Mouse (Mus musculus): ENCODE measurements at regions not wholly inside any gene's neighbourhood (a gene's known extent, or its start where the extent isn't known, plus 50 kb on each side); places are given as distances from the start of the nearest gene placed in this dataset.

- Histone ChIP-seq H3K79me2 (ENCODE audit: control insufficient read depth, insufficient read depth) (no peaks in the 10 kb centered on the region), H3K27me3 (ENCODE audit: control insufficient read depth, insufficient read depth, insufficient read length) (no peaks in the 10 kb centered on the region), H3K4me2 (ENCODE audit: low read depth) (no peak overlapping the region), H3K36me3 (ENCODE audit: control insufficient read depth, insufficient read depth) (no peaks in the 10 kb centered on the region), H3K4me3 (no peak overlapping the region), H3ac (ENCODE audit: control insufficient read depth, insufficient read length) (no peak overlapping the region)
- no peak for TF ChIP-seq MYOG (IDR thresholded peaks at IDR 0.05; ENCODE audit: control insufficient read depth in 1 of 3, insufficient read depth in 1 of 3, insufficient read length in 2 of 3, low read depth in 2 of 3)
- no peak for TF ChIP-seq SRF (IDR thresholded peaks at IDR 0.05; ENCODE audit: control insufficient read depth, insufficient read length, low read depth)
- no peak for TF ChIP-seq POLR2A (IDR thresholded peaks at IDR 0.05; ENCODE audit: insufficient read length, low read depth)
- no peak for TF ChIP-seq MAX (IDR thresholded peaks at IDR 0.05; ENCODE audit: low read depth)
- TF ChIP-seq E2F4 (IDR thresholded peaks at IDR 0.05; ENCODE audit: insufficient read depth), result no peak
Measured at GRCm38 (mm10) chr10:24357636-24358035, 134.3 kb downstream of the Moxd1 start.

GRCm38 (mm10) chr10:24361424-24361823 lies 138.1 kb downstream of the Moxd1 start:
- H3K4me2 ChIP-seq (ENCODE audit: low read depth), result no peak overlapping the region
- H3K27me3 ChIP-seq (ENCODE audit: control insufficient read depth, insufficient read depth, insufficient read length), result no peaks in the 10 kb centered on the region
- H3K79me2 ChIP-seq (ENCODE audit: control insufficient read depth, insufficient read depth), result no peaks in the 10 kb centered on the region
- TF ChIP-seq USF1 (IDR thresholded peaks at IDR 0.05; ENCODE audit: low read depth) (no peak), POLR2AphosphoS2 (IDR thresholded peaks at IDR 0.05; ENCODE audit: insufficient read length, low read depth) (no peak), MAX (IDR thresholded peaks at IDR 0.05; ENCODE audit: low read depth) (no peak), CEBPB (IDR thresholded peaks at IDR 0.05; ENCODE audit: insufficient read depth, poor library complexity, severe bottlenecking) (no peak), POLR2A (IDR thresholded peaks at IDR 0.05; ENCODE audit: insufficient read length, low read depth) (no peak)
- H3K36me3 ChIP-seq (ENCODE audit: control insufficient read depth, insufficient read depth), result no peaks in the 10 kb centered on the region
- no peak overlapping the region for H3ac ChIP-seq (ENCODE audit: control insufficient read depth, insufficient read length)
- H3K4me3 ChIP-seq, result no peak overlapping the region

- H3K79me2 ChIP-seq (ENCODE audit: control insufficient read depth, insufficient read depth), result no peaks in the 10 kb centered on the region
- H3K4me3 ChIP-seq, result no peak overlapping the region
- no peaks in the 10 kb centered on the region for H3K36me3 ChIP-seq (ENCODE audit: control insufficient read depth, insufficient read depth)
- TF ChIP-seq TCF3 (IDR thresholded peaks at IDR 0.05; ENCODE audit: insufficient read length, low read depth) (no peak), REST (IDR thresholded peaks at IDR 0.05; ENCODE audit: insufficient read depth, insufficient read length) (no peak), SRF (IDR thresholded peaks at IDR 0.05; ENCODE audit: control insufficient read depth, insufficient read length, low read depth) (no peak), MAX (IDR thresholded peaks at IDR 0.05; ENCODE audit: low read depth) (no peak)
- H3K27me3 ChIP-seq (ENCODE audit: control insufficient read depth, insufficient read depth, insufficient read length), result no peaks in the 10 kb centered on the region
- no peak overlapping the region for H3K4me2 ChIP-seq (ENCODE audit: low read depth)
- H3ac ChIP-seq (ENCODE audit: control insufficient read depth, insufficient read length), result no peak overlapping the region
Measured at GRCm38 (mm10) chr10:24365369-24365768, 142.1 kb downstream of the Moxd1 start.

- Histone ChIP-seq H3K27me3 (ENCODE audit: control insufficient read depth, insufficient read depth, insufficient read length) (no peaks in the 10 kb centered on the region), H3K4me3 (no peak overlapping the region), H3ac (ENCODE audit: control insufficient read depth, insufficient read length) (no peak overlapping the region), H3K36me3 (ENCODE audit: control insufficient read depth, insufficient read depth) (no peaks in the 10 kb centered on the region), H3K4me2 (ENCODE audit: low read depth) (peak overlapping the region; percentile 30), H3K79me2 (ENCODE audit: control insufficient read depth, insufficient read depth) (no peaks in the 10 kb centered on the region)
- TF ChIP-seq REST (IDR thresholded peaks at IDR 0.05; ENCODE audit: insufficient read depth, insufficient read length) (no peak), MYOD1 (IDR thresholded peaks at IDR 0.05; ENCODE audit: control insufficient read depth in 1 of 3, insufficient read length in 2 of 3, low read depth in 2 of 3) (no peak), POLR2AphosphoS2 (IDR thresholded peaks at IDR 0.05; ENCODE audit: insufficient read length, low read depth) (no peak), SRF (IDR thresholded peaks at IDR 0.05; ENCODE audit: control insufficient read depth, insufficient read length, low read depth) (no peak), TCF12 (IDR thresholded peaks at IDR 0.05; ENCODE audit: insufficient read depth, poor library complexity, severe bottlenecking) (no peak), POLR2A (IDR thresholded peaks at IDR 0.05; ENCODE audit: insufficient read length, low read depth) (no peak), E2F4 (IDR thresholded peaks at IDR 0.05; ENCODE audit: insufficient read depth) (no peak), USF1 (IDR thresholded peaks at IDR 0.05; ENCODE audit: low read depth) (no peak), TCF3 (IDR thresholded peaks at IDR 0.05; ENCODE audit: insufficient read length, low read depth) (no peak), CEBPB (IDR thresholded peaks at IDR 0.05; ENCODE audit: insufficient read depth, poor library complexity, severe bottlenecking) (no peak), MAX (IDR thresholded peaks at IDR 0.05; ENCODE audit: low read depth) (no peak), MYOG (IDR thresholded peaks at IDR 0.05; ENCODE audit: control insufficient read depth in 1 of 3, insufficient read depth in 1 of 3, insufficient read length in 2 of 3, low read depth in 2 of 3) (no peak)
Measured at GRCm38 (mm10) chr10:24367010-24367409, 143.7 kb downstream of the Moxd1 start.

- Histone ChIP-seq H3K4me3 (no peak overlapping the region), H3K4me2 (ENCODE audit: low read depth) (peak overlapping the region; percentile 3), H3ac (ENCODE audit: control insufficient read depth, insufficient read length) (no peak overlapping the region), H3K79me2 (ENCODE audit: control insufficient read depth, insufficient read depth) (no peaks in the 10 kb centered on the region), H3K27me3 (ENCODE audit: control insufficient read depth, insufficient read depth, insufficient read length) (no peaks in the 10 kb centered on the region), H3K36me3 (ENCODE audit: control insufficient read depth, insufficient read depth) (no peaks in the 10 kb centered on the region)
- TF ChIP-seq CEBPB (IDR thresholded peaks at IDR 0.05; ENCODE audit: insufficient read depth, poor library complexity, severe bottlenecking), result no peak
- TF ChIP-seq SRF (IDR thresholded peaks at IDR 0.05; ENCODE audit: control insufficient read depth, insufficient read length, low read depth), result no peak
- TF ChIP-seq E2F4 (IDR thresholded peaks at IDR 0.05; ENCODE audit: insufficient read depth), result no peak
Measured at GRCm38 (mm10) chr10:24373957-24374356, 150.6 kb downstream of the Moxd1 start.

- Histone ChIP-seq H3K4me3 (no peak overlapping the region), H3K27me3 (ENCODE audit: control insufficient read depth, insufficient read depth, insufficient read length) (no peaks in the 10 kb centered on the region), H3K4me2 (ENCODE audit: low read depth) (no peak overlapping the region), H3K79me2 (ENCODE audit: control insufficient read depth, insufficient read depth) (no peaks in the 10 kb centered on the region), H3ac (ENCODE audit: control insufficient read depth, insufficient read length) (no peak overlapping the region), H3K36me3 (ENCODE audit: control insufficient read depth, insufficient read depth) (no peaks in the 10 kb centered on the region)
- TF ChIP-seq POLR2A (IDR thresholded peaks at IDR 0.05; ENCODE audit: insufficient read length, low read depth) (no peak), MAX (IDR thresholded peaks at IDR 0.05; ENCODE audit: low read depth) (no peak), POLR2AphosphoS2 (IDR thresholded peaks at IDR 0.05; ENCODE audit: insufficient read length, low read depth) (no peak), TCF3 (IDR thresholded peaks at IDR 0.05; ENCODE audit: insufficient read length, low read depth) (no peak), REST (IDR thresholded peaks at IDR 0.05; ENCODE audit: insufficient read depth, insufficient read length) (no peak), MYOG (IDR thresholded peaks at IDR 0.05; ENCODE audit: control insufficient read depth in 1 of 3, insufficient read depth in 1 of 3, insufficient read length in 2 of 3, low read depth in 2 of 3) (no peak), USF1 (IDR thresholded peaks at IDR 0.05; ENCODE audit: low read depth) (no peak), MYOD1 (IDR thresholded peaks at IDR 0.05; ENCODE audit: control insufficient read depth in 1 of 3, insufficient read length in 2 of 3, low read depth in 2 of 3) (no peak), TCF12 (IDR thresholded peaks at IDR 0.05; ENCODE audit: insufficient read depth, poor library complexity, severe bottlenecking) (no peak), SRF (IDR thresholded peaks at IDR 0.05; ENCODE audit: control insufficient read depth, insufficient read length, low read depth) (no peak), E2F4 (IDR thresholded peaks at IDR 0.05; ENCODE audit: insufficient read depth) (no peak)
Measured at GRCm38 (mm10) chr10:24379291-24379690, 156.0 kb downstream of the Moxd1 start.
